Mouse (Mus musculus) kidney, postnatal 10 days (tissue): Measurements from ENCODE around the gene Ccdc38.

Source experiments
- DNase-seq: peaks from one replicate; pipeline ENCODE4 v3.0.0; 2021; ENCODE audit warnings: mixed read lengths

The Ccdc38 gene

DNA sequence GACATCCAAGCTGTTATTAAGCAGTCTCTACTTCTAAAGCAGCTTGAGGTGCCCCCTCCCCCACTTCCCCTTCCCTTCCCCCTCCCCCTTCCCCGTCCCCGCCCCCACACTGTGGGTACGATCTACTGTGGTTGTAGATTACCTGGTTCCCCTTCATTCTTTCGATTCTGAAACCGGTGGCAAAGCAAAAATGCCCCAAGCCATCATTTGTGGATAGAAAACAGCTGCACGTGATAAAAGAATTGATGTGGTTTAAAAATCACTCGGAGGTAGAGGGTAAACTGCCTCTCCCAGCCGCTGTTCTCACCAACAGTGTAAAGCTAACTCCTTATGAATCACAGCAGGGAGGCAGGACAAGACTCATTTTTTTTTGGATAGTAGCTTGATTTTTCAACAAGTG is 74.4 kb downstream of the Ccdc38 start:
- DNase-seq, result no peak

GRCm38 (mm10) chr10:93620438-93621179 is 80.2 kb downstream of the Ccdc38 start:
- no peak for DNase-seq

DNA sequence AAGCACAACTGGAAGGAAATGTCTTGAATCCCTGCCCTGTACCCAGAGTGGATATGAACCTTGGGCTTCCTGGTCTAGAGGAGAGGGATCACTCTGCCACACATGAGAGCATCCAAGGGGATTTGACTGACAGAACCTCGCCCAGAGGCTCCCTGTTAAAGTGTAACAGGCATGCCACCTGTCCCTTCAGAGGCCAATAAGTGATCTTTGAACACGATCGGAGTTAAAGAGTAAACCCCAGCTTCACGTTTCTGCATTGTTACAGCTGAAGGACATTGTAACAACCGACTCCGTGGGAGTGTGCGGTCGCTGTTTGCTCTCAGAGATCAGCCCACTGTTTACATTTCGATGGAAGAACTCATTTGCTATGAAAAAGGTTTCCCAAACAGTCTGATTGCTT is 83.3 kb downstream of the Ccdc38 start:
- DNase-seq, result peak; percentile 49

- no peak for DNase-seq
Measured at GRCm38 (mm10) chr10:93624151-93624550, 83.7 kb downstream of the Ccdc38 start.

GRCm38 (mm10) chr10:93630310-93630709 is 89.9 kb downstream of the Ccdc38 start:
- no peak for DNase-seq

DNA sequence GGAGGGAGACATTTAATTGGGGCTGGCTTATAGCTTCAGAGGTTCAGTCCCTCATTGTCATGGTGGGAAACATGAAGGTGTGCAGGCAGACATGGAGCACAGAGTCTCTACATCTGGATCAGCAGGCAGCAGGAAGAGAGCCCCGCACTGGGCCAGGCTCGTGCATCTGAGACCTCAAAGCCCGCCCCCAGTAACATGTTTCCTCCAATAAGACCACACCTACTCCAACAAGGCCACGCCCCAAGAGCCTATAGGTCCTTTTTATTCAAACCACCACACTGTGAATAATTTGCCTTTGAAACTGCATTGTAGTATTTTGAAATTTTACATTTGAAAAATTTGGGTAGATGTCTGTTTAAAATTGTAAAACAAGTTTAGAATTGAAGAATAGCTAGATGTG is 91.7 kb downstream of the Ccdc38 start:
- no peak for DNase-seq

- no peak for DNase-seq
Measured at GRCm38 (mm10) chr10:93633563-93633962, 93.1 kb downstream of the Ccdc38 start.
